Mouse (Mus musculus) gastrocnemius, adult 2 months (tissue): ENCODE results near the gene Irf4. TPM values are rescaled to one million over a fixed set of nuclear protein-coding genes. Genes with fewer than 3 reads are reported as not detected.

ENCODE experiments used
- DNase-seq: peaks from one replicate; pipeline ENCODE4 v3.0.0; 2022
- H3K27ac ChIP-seq: fragments of 200-600 bp; 2 replicates; pipeline ENCODE4 v1.8.1; 2022; ENCODE audit warnings: mild to moderate bottlenecking
- H3K4me3 ChIP-seq: fragments of 200-600 bp; 2 replicates; pipeline ENCODE4 v1.8.1; 2022; ENCODE audit warnings: mild to moderate bottlenecking, moderate library complexity
- CTCF ChIP-seq: fragments of 200-600 bp; IDR thresholded peaks from 2 replicates; pipeline ENCODE4 v1.8.1; 2022; ENCODE audit warnings: antibody characterized with exemption, mild to moderate bottlenecking, moderate library complexity
- intact Hi-C: fragments of 180-260 bp; cut with DNase I; formaldehyde crosslinking; loops from one replicate; pipeline ENCODE4 v1.15.1; 2025
- total RNA-seq, 2 experiments: library from RNA; stranded (reverse); gene quantifications; 2 replicates each; pipeline ENCODE4 v1.2.3; 2021

The Irf4 gene
- total RNA-seq, 2 experiments from 2014 or later, result 0.64 to 2.5 TPM

- no peak for DNase-seq
- intact Hi-C loops, result no loop called here
- H3K4me3 ChIP-seq, result no peak overlapping the region
- no peak overlapping the region for H3K27ac ChIP-seq
- no peak for TF ChIP-seq CTCF
Observed at GRCm38 (mm10) chr13:30758789-30759381, 9.9 kb downstream of the Irf4 start.

GRCm38 (mm10) chr13:30760374-30761090, 11.5 kb downstream of the Irf4 start:
- Histone ChIP-seq H3K27ac (no peak overlapping the region), H3K4me3 (no peak overlapping the region)
- intact Hi-C loops, result no loop called here
- DNase-seq, result no peak
- TF ChIP-seq CTCF, result no peak

- intact Hi-C loops, result no loop called here
- no peak for TF ChIP-seq CTCF
- Histone ChIP-seq H3K27ac (no peak overlapping the region), H3K4me3 (no peak overlapping the region)
- DNase-seq, result no peak
Observed at GRCm38 (mm10) chr13:30761151-30761631, 12.2 kb downstream of the Irf4 start.

GRCm38 (mm10) chr13:30762224-30762623, 13.2 kb downstream of the Irf4 start:
- no peak overlapping the region for H3K27ac ChIP-seq
- no peak for TF ChIP-seq CTCF
- no peak for DNase-seq
- no peak overlapping the region for H3K4me3 ChIP-seq
- intact Hi-C loops, result no loop called here

GRCm38 (mm10) chr13:30764014-30764740, 15.2 kb downstream of the Irf4 start:
- Histone ChIP-seq H3K27ac (no peak overlapping the region), H3K4me3 (no peak overlapping the region)
- peak; percentile 53 for DNase-seq
- intact Hi-C loops, result no loop called here
- TF ChIP-seq CTCF, result no peak

- intact Hi-C loops, result no loop called here
- Histone ChIP-seq H3K4me3 (no peak overlapping the region), H3K27ac (no peak overlapping the region)
- DNase-seq, result no peak
- no peak for TF ChIP-seq CTCF
Observed at GRCm38 (mm10) chr13:30765906-30766305, 16.9 kb downstream of the Irf4 start.

GRCm38 (mm10) chr13:30766636-30767476, 17.8 kb downstream of the Irf4 start:
- no peak for TF ChIP-seq CTCF
- H3K27ac ChIP-seq, result 0 out of 2 replicates have a peak overlapping the region, but pooled peaks have one; percentile 6
- intact Hi-C loops, result no loop called here
- H3K4me3 ChIP-seq, result no peak overlapping the region
- DNase-seq, result no peak

GRCm38 (mm10) chr13:30767477-30768127, 18.6 kb downstream of the Irf4 start:
- intact Hi-C loops, result no loop called here
- no peak for DNase-seq
- TF ChIP-seq CTCF, result peak; percentile 5; the same call in 1 of the 2 replicates
- Histone ChIP-seq H3K27ac (peak overlapping the region; percentile 46; the same call in 1 of the 2 replicates), H3K4me3 (no peak overlapping the region)

- Histone ChIP-seq H3K27ac (no peak overlapping the region), H3K4me3 (no peak overlapping the region)
- intact Hi-C loops, result no loop called here
- TF ChIP-seq CTCF, result no peak
- DNase-seq, result no peak
Observed at GRCm38 (mm10) chr13:30776021-30776420, 27.0 kb downstream of the Irf4 start.

- DNase-seq, result no peak
- Histone ChIP-seq H3K4me3 (no peak overlapping the region), H3K27ac (no peak overlapping the region)
- no peak for TF ChIP-seq CTCF
- intact Hi-C loops, result no loop called here
Observed at GRCm38 (mm10) chr13:30777678-30778179, 28.7 kb downstream of the Irf4 start.

GRCm38 (mm10) chr13:30781905-30782304, 32.9 kb downstream of the Irf4 start:
- Histone ChIP-seq H3K4me3 (no peak overlapping the region), H3K27ac (peak overlapping the region; percentile 57)
- no peak for TF ChIP-seq CTCF
- DNase-seq, result no peak
- intact Hi-C loops, result no loop called here

GRCm38 (mm10) chr13:30782419-30782818, 33.4 kb downstream of the Irf4 start:
- DNase-seq, result no peak
- TF ChIP-seq CTCF, result no peak
- peak overlapping the region; percentile 57 for H3K27ac ChIP-seq

More at GRCm38 (mm10) chr13:30782419-30782818, 33.4 kb downstream of the Irf4 start:
- H3K4me3 ChIP-seq, result no peak overlapping the region
- intact Hi-C loops, result no loop called here
